Mouse (Mus musculus) left cerebral cortex, adult 8-10 months (tissue): Measurements from ENCODE around the gene Cdk15. TPM values are rescaled to one million over a fixed set of nuclear protein-coding genes. Genes with fewer than 3 reads are reported as not detected.

Experiments
- DNase-seq, 2 experiments: peaks; one replicate each; pipeline ENCODE4 v3.0.0; 2022; ENCODE audit warnings: low spot score in 2 of 2
- total RNA-seq, 4 experiments: library from RNA; stranded (reverse); gene quantifications; 2 replicates each; pipeline ENCODE4 v1.2.4; 2022

The Cdk15 gene
- total RNA-seq, 4 experiments from 2014 or later: 0.30 to 1.3 (median 0.66) TPM

- DNase-seq: no peak
Measured at GRCm38 (mm10) chr1:59370355-59370950, 113.7 kb downstream of the Cdk15 start.

GRCm38 (mm10) chr1:59376021-59376548 lies 119.4 kb downstream of the Cdk15 start:
- no peak for DNase-seq

- no peak for DNase-seq
Measured at GRCm38 (mm10) chr1:59376557-59376956, 119.9 kb downstream of the Cdk15 start.

- no peak for DNase-seq
Measured at GRCm38 (mm10) chr1:59377312-59377711, 120.6 kb downstream of the Cdk15 start.

GRCm38 (mm10) chr1:59380926-59381325 lies 124.2 kb downstream of the Cdk15 start:
- no peak for DNase-seq

- no peak for DNase-seq
Measured at GRCm38 (mm10) chr1:59381483-59381882, 124.8 kb downstream of the Cdk15 start.

GRCm38 (mm10) chr1:59382516-59382915 lies 125.8 kb downstream of the Cdk15 start:
- no peak for DNase-seq

- no peak for DNase-seq
Measured at GRCm38 (mm10) chr1:59383049-59383610, 126.4 kb downstream of the Cdk15 start.

- no peak for DNase-seq
Measured at GRCm38 (mm10) chr1:59384400-59384799, 127.7 kb downstream of the Cdk15 start.

- no peak for DNase-seq
Measured at GRCm38 (mm10) chr1:59385641-59386040, 128.9 kb downstream of the Cdk15 start.

- DNase-seq: no peak
Measured at GRCm38 (mm10) chr1:59387542-59388314, 131.0 kb downstream of the Cdk15 start.

- no peak for DNase-seq
Measured at GRCm38 (mm10) chr1:59389181-59389580, 132.5 kb downstream of the Cdk15 start.

- DNase-seq: no peak
Measured at GRCm38 (mm10) chr1:59391736-59392135, 135.0 kb downstream of the Cdk15 start.

GRCm38 (mm10) chr1:59394072-59394471 lies 137.4 kb downstream of the Cdk15 start:
- no peak for DNase-seq

GRCm38 (mm10) chr1:59394616-59395015 lies 137.9 kb downstream of the Cdk15 start:
- DNase-seq: no peak

- DNase-seq: no peak
Measured at GRCm38 (mm10) chr1:59395992-59396391, 139.3 kb downstream of the Cdk15 start.

- DNase-seq: no peak
Measured at GRCm38 (mm10) chr1:59399554-59400325, 143.0 kb downstream of the Cdk15 start.

GRCm38 (mm10) chr1:59401253-59401652 lies 144.5 kb downstream of the Cdk15 start:
- no peak for DNase-seq
